Mouse (Mus musculus) fat pad, adult 2 months (tissue): ENCODE results near the gene Ext2.

Experiments
- DNase-seq: peaks from one replicate; pipeline ENCODE4 v3.0.0-alpha.2; 2011; ENCODE audit warnings: low read depth, low spot score; ENCODE audit errors: extremely low read depth

Ext2 gene

DNA sequence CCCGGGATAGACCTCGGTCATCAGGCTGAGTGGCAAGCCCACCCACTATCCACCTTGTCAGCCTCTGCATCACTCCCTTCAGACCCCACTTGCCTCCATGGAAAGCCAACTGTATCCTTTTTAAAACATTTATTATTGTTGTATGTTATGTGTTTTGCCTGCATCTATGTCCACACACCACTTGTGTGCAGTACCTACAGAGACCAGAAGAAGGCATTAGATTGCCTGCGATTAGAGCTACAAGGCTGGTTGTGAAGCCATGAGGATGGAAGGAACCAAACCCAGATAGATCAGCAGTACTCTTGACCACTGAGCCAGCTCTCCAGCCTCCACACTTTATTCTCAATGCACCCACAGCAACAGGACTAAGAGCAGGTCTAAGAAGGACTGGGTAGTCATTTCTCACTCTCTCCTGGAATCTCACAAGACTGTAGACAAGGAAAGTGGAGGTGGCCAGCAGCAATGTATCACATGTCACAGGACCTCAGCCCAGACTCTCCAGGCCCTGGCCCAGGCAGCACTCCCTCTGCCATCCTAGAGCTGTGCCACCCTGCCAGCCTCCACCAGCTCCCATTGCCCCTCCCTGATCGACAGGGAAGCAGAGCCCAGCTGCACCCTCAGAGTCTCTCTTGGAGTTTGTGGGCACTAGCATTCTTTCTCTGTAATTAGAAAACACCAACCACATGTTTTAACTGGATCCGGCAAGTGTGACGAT lies 15.7 kb downstream of the Ext2 start:
- DNase-seq, result no peak

- DNase-seq, result no peak
These were observed 16.8 kb downstream of the Ext2 start for GRCm38 (mm10) chr2:93805523-93805922.

GRCm38 (mm10) chr2:93805066-93805465 lies 17.3 kb downstream of the Ext2 start:
- no peak for DNase-seq

GRCm38 (mm10) chr2:93802947-93803346 lies 19.4 kb downstream of the Ext2 start:
- DNase-seq, result no peak

- no peak for DNase-seq
These were observed 21.3 kb downstream of the Ext2 start for GRCm38 (mm10) chr2:93801097-93801496.

DNA sequence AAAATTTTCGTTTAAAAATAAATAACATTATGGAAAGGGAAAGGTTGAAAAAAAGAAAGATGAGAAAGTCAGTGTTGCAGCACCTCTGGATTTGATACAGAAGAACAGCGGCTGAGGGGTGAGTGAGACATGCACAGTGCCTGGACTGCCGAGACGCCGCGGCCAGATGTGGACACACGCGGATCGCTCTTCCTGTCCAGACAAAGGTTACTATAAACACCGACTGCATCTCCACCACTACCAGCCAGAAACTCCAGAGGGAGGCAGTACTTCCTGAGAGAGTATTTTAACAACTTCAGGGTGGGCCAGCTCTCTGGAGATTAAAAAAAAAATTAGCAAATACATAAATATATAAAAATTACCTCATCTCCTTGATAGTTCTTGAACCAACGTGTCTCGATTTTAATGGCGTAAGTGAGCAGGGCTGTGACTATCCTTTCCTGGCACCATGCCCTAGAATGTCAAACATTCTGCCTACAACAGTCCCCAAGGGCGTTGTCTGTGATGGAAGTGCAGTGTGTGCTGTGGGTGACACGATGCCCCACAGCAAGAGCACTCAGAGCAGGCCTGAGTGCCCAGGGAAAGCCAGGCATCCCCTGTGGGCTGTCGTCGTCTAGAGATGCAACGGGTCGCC lies 25.1 kb downstream of the Ext2 start:
- DNase-seq, result no peak

GRCm38 (mm10) chr2:93794375-93794774 lies 28.0 kb downstream of the Ext2 start:
- DNase-seq, result no peak

DNA sequence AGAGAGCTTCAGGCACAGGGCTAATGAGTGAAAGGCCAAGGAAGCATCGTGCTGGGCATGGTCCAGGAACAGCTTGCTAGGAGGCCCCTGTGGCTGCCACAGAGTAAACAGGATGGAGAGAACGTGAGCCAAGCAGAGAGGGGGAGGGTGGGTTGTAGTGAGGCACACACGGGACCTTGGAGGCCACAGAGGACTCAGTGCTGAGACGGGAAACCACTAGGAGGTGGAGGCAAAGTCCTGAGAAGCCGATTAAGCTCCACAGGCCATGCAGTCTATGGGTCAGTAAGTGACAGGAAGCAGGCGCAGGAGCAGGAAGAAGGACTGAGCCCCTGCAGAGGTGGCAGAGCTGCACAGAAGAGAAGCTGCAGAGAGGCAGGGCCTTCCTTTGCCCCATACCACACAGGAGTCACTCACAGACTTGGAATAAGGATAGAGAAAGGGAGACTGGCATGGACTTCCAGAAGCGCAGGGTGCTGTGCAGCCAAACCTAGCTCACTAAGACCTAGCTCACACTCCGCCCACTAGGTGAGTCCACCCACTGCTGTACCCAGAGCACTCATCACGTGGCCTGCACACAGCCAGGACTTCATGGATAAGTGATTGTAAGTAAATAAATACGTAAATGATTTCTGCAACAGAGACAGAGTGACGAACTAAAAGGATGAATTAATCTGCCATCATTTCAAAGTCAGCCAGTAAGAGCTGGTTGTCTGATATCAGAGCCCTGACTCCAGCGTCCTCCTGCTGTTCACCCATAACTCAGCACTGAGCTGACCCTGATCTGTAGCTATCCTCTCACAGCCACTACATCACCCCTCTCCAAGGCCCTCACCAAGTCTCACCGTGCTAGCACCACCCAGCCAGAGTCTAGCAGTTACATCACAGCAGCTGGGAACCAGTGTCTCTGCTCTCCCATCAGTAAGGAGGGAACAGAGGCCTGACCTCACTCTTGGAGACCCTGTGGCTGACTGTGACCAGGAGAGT lies 30.6 kb downstream of the Ext2 start:
- DNase-seq, result no peak

DNA sequence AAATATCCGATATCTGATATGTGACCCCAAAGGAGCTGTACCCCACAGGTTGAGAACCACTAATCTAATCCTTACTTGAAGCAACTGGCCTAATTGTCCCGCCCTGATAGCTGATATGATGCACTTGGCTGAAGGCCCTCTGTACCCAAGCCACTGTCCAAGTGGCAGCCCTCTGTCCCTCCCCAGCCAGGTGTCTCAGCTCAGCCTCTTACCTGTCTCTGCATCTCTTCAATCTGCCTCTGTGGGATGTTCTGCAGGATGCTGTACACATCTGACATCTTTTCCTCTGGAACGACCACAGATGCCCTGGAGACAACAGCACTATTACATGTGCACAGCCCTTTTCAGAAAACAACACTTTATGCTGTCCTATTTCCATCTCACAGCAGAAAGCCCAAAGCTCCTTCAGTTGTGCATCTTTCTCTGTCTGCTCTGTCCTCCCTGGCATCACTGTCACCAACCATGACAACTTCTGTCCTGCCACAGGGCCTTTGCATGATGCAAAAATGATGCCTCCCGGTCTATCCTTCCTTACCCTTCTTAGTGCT lies 31.5 kb downstream of the Ext2 start:
- DNase-seq, result no peak

DNA sequence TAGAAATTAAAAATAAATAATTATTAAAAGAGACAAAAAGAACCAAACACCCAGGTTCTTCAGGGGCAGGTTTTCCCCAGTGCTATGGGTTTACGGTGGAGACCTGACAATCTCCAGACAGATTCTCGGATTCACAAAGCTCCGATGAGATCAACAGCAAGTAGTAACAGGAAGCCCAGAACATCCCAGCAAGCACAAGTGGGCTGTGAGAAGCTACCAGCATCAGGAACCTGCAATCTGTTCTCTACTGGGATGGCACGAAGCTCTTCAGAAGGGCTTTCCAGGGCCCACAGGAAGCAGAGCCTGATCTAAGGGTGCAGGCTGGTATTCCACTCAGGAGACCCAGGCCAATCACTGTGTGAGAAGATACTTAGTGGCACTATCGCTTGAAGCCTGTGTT lies 33.8 kb downstream of the Ext2 start:
- no peak for DNase-seq

DNA sequence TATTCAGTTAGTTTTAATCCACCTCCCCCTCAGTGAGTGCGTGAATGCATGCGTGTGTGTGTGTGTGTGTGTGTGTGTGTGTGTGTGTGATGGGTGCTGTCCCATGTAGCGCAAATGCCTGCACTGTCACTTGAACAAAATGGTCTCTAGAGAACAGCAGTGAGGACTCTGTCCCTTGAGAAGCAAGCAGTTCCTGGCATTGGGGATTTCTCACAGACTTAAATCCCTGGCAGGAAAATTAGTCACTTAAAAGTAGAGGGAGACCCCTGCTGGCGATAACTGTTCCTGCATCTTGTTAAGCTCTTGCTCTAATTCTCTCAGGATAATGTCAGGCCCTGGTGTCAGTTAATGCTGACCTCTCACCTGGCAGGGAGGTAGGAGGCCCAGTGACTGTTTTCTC lies 36.2 kb downstream of the Ext2 start:
- peak; percentile 8 for DNase-seq

DNA sequence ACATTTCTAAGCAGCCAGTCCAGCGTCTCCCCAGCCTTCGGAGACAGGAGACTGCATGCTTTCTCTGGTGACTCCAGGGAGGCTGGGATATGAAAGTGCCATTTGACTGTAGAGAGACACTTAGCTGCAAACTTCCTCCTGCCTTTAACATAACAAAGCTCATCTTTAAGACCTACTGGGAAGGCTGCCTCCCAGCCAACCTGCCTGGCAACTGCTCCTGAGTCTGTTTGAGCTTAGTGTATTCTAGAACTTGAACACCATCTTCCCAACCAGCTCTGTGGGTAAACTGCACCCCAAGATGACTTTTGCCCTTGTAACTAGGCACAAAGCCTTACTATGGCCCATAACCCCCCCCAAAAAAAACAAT lies 37.0 kb downstream of the Ext2 start:
- no peak for DNase-seq

- no peak for DNase-seq
These were observed 37.5 kb downstream of the Ext2 start for GRCm38 (mm10) chr2:93784721-93785431.

DNA sequence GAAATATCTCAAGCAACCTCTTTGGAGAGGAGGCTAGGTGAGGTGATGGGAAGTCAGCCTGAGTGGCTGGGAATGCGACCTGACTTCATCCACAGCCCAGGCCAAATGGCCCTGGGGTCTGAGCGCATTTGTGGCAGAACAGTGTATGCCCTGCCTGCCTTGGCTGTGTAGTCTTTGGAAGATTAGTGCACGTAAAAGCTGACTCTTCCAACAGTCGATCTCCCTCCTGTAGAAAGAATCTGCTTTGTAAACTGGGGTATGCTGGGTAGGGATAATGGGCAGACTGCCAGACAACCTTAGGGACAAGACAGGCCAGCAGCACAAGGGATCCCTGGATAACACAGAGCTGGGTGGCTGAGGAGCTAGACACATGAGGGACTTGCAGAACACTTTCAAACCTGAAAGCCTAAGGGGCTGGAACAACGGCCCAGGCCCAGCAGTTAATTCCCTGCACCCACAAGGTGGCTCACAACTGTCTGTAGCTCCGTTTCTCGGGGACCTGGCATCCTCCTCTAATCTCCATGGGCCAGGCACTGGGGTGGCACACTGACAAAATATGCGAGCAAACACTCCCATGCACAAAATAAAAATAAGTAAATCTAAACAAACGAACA lies 38.3 kb downstream of the Ext2 start:
- DNase-seq, result no peak

DNA sequence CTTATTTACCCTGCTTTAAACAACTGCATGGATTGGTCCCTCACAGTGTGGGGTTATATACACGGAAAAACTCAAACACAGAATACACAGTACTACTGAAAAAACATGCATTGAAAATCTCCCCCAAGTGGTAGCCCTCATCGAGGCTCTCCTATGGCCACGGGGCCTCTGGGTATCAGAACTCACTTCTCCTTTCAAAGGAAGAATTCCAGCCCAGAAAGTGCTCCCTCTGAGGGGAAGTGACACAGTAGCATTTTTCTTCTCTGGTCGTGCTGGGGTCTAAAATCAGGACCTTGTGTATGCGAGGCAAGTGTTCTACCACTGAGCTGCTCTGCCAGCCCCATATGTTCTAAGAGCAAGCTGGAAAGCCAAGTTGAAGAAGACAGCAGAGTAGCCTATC lies 39.7 kb downstream of the Ext2 start:
- DNase-seq, result no peak

- DNase-seq, result no peak
These were observed 40.2 kb downstream of the Ext2 start for GRCm38 (mm10) chr2:93782156-93782555.

GRCm38 (mm10) chr2:93780528-93780927 lies 41.8 kb downstream of the Ext2 start:
- DNase-seq, result no peak

GRCm38 (mm10) chr2:93779897-93780208 lies 42.5 kb downstream of the Ext2 start:
- DNase-seq, result no peak

- DNase-seq, result no peak
These were observed 43.1 kb downstream of the Ext2 start for GRCm38 (mm10) chr2:93779081-93779896.

GRCm38 (mm10) chr2:93778616-93779015 lies 43.8 kb downstream of the Ext2 start:
- DNase-seq, result no peak
